Mouse (Mus musculus) urinary bladder, adult 2 months (tissue): ENCODE measurements around the gene Simc1. TPM values are rescaled to one million over a fixed set of nuclear protein-coding genes. Genes with fewer than 3 reads are reported as not detected.
"Not testable (repeated sequence)": the region's sequence is repeated elsewhere in the genome, so short reads cannot be mapped to it uniquely, and the experiment has no call there.

Experiments used
- DNase-seq: peaks from one replicate; pipeline ENCODE4 v3.0.0; 2022; ENCODE audit warnings: low spot score
- polyA plus RNA-seq: library from polyadenylated mRNA; depleted of rRNA; stranded (reverse); fragments of >200 nt; gene quantifications from 2 replicates; pipeline ENCODE4 v1.2.3, GENCODE M21; 2012; rRNA removed

The Simc1 gene
- polyA plus RNA-seq, result 5.4 and 5.8 TPM in 2 replicates

DNA sequence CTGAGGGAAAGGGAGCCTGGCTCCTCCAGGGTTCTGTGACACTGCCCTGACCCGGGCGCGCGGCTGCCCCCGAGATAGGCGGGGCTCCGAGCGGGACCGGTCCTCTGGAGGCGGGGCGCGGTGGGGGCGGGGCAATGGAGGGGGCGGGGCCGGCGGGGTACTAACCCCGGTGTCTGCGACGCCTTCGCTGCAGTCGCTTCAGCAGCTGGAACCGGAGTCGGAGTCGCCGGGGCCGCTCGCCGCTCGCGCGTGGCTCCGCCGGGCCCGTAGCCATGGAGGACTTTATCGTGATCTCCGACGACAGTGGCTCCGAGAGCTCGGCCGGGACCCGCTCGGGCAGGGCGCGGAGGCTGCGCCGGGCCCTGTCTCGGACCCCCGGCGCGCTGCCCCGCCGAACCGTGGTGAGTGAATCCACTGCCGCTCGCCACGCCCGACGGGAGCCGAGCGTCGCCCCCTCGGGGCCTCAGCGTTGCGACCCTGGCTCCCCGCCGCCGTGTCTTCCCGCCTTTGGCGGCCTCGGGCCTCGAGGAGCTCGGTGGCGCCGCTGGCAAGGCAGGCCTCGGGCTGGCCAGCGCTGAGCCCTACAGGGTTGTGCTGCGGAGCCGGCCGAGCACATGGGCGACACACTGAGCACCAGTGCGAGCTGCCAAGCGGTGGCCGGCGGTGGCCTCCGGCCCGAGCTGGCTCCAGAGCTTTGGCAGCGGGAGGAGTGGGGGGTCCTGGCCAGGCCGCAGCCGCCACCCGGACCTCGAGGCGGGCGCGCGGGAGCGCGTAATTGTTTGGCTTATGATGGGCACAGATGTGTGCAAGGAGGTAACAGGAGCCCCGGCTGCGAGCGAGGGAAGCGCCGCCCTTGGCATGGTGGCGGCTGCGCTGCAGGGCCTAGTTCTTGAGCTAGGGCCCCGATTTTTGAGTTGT, at the start of gene Simc1:
Gene Simc1, plus strand, starts transcription at position 176 of the 918 bp plus-strand sequence.
- peak; percentile 67 for DNase-seq

DNA sequence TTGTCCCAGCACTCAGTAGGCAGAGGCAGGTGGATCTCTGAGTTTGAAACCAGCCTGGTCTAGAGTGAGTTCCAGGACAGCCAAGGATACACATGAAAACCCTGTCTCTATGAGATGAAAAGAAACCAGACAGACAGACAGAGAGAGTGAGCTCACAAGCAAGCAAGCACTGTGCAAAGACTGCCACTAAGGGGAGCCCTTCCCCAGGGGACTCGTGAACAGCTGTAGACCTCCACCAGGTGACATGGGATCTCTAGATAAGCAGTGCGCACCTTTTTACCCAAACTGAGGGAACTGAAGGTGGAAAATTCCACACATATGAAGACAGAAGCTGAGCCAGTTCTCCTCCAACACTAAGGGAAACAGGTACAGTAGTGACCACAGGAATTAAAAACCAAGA, 46.5 kb upstream of the Simc1 start:
- no peak for DNase-seq

DNA sequence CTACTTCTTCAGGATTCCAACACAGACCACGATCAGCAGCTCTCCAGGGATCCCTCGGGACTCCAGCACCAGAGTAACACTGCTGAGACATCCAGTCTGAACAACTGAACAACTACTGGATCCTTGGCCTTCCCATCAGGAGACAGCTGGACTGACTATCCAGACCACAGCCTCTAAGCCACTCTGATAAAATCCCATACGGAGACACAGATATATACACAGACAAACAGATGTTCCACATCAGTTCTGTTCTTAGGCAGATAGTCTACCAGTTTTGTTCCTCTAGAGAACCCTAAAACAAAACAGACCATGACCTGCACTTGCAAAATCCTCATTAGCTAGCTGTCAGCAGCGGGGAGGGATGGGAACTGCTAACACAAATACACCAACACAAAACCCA, 44.3 kb upstream of the Simc1 start:
- DNase-seq, result no peak

DNA sequence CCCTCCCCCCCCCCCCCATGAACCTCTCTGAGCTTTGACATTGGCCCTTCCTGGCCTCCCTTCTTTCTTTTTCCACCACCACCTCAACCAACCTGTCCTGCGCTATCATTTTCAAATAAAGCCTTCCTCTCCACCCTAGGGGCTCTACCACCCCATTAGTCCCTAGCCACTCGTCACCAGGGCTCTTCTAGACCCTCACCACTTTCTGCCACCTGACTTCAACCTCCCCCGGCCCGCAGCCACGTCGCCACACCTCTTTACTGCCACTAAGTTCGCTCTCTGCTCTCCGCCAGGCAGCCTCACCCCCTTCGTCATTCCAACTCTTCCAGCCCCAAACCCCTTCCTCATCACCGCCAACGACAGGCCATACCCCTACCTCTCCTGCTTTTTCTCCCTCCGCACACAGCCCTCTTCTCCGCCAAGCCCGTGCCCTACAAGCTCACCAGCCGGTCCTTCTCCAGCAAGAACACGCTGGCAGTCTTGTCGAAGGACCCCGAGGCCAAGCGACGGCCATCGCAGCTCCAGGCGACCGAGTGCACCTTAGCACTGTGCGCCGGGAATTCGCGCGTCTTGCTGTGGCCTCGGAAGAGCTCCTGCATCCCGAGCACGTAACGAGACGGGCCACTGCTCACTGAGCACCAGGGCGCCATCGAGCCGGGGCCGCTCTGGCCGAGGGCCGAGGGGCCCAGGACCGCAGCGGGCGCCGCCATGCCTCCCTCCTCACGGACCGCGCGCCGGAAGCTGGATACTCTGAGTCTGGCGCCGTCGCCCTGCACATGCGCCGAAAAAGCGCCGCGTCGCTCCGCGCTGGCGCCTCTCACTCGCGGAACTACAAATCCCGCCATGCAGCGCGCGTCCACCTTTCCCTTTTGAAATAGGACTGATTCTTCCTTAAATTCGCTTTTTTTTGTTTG, 35.2 kb upstream of the Simc1 start, which contains the start of gene Thoc3:
Gene Thoc3, minus strand, starts transcription at position 752 of the 914 bp plus-strand sequence.
- peak; percentile 72 for DNase-seq

GRCm38 (mm10) chr13:54469012-54469354, 34.6 kb upstream of the Simc1 start:
- DNase-seq, result no peak

DNA sequence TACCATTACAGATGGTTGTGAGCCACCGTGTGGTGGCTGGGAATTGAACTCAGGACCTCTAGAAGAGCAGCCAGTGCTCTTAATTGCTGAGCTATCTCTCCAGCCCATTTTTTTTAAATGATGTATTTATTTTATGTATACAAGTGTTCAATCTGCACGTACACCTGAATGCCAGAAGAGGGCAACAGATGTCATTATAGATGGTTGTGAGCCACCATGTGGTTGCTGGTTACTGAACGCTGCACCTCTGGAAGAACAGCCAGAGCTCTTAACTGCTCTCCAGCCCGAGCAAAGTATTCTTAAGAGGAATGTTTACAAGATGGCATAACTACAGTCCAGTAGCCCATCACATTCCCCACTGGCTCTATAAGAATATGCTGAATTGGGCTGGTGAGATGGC, 31.6 kb upstream of the Simc1 start:
- no peak for DNase-seq

DNA sequence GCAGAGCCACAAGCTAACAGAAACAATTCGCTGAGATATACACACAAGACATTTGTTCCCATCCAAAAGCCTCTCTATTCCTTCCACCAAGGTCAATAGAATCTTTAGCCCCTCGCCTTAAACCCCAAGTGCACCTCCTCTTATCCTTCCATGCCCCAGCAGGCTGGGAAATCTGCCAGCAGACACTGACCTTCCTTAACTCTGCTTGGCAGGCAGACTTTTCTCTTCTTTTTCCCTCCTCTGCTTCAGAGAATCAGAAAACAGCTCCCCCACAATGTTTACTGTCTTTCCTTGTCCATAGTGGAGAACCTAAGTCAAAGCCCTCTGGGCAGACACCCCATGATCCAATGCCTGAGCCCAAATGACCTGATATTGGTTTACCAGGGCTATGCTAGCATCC, 28.6 kb upstream of the Simc1 start:
- DNase-seq, result no peak

DNA sequence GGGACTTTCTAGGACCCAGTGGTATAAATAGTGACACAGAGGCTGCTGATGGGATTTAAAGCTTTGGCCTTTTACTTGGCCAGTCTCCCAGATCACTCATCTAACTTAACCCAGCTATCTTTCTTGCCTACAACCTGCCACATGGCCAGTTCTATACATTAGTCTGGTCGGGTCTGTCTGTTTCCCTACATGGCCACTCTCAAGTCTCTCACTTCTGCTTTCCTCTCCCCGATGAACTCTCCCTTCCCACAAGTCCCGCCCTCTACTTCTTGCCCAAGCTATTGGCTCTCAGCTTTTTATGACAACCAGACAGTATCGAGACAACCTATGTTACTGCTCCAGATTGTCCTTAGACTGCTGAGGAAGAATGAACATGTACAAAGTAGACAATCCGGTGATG, 27.9 kb upstream of the Simc1 start:
- DNase-seq, result no peak

GRCm38 (mm10) chr13:54479286-54479685, 24.3 kb upstream of the Simc1 start:
- no peak for DNase-seq

- no peak for DNase-seq
Measured at GRCm38 (mm10) chr13:54481498-54481897, 22.1 kb upstream of the Simc1 start.

DNA sequence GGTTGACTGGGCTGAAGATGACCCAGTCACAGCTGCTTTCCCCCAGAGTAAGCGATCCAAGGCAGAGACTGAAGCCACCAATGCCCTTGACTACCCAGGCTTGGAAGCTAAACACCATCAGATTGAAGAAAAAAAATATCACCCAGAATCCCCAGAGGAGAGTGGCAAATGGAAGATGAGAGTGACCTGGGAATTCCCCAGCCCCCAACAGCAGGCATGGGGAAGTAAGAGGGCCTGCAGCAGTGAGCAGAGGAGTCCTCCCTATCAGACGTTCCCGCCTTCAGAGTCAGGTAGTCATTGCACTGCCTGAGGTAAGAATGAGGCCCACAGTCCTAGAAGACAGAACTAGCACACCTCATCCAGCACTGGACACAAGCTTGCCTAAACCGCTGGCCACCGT, 13.2 kb upstream of the Simc1 start:
- no peak for DNase-seq

- no peak for DNase-seq
Measured at GRCm38 (mm10) chr13:54491381-54491780, 12.2 kb upstream of the Simc1 start.

- not testable (repeated sequence) for DNase-seq
Measured at GRCm38 (mm10) chr13:54499551-54499950, 4.0 kb upstream of the Simc1 start.

DNA sequence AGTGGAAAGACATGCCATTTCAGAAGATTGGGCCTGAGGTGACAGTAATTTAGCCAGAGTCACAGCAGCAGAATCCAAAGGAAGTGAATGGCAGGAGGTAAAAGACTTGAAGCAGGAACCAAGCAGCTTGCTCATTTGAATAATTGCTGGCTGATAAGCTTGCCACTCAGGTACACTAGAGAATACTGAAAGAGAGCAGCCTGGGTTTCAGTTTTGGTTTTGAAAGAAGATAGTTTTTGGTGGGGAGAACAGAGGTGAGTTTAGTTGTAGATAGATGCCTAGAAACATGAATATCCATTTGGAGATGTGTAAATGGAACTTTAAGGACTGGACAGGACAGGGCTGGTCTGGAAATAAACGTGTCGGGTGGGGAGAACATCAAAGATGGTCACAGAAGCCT, 2.2 kb upstream of the Simc1 start:
- no peak for DNase-seq

DNA sequence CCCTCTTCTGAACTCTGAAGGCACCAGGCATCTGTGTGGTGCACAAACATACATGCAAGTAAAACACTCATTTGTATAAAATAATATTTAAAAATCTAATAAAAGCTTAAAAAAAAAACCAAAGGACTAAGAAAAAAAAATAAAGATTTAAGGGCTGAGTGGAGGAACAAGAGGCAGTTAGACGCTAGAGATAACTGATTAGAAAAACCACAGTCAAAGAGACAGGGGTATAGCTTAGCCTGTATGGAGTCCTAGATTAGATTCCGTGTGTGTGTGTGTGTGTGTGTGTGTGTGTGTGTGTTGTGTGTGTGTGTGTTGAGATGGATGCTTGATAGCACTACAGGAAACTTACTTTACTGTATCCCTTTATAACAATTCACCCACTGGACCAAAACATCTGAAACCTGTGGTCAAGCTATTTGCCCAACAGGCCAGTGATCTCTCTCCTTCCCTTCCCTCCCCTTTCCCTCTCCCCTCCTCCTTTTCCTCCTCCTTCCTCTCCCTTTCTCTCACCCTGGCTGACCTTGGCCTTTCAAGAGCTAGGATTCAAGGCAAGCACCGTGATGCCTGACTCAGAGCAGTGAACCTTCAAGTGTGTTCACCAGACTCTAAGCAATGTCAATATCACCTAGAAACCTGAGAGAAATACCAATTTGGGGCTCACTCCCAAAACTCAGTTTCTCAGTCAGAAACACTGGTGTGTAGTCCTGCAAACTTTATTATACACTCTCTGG, 1.5 kb upstream of the Simc1 start:
- DNase-seq, result no peak

DNA sequence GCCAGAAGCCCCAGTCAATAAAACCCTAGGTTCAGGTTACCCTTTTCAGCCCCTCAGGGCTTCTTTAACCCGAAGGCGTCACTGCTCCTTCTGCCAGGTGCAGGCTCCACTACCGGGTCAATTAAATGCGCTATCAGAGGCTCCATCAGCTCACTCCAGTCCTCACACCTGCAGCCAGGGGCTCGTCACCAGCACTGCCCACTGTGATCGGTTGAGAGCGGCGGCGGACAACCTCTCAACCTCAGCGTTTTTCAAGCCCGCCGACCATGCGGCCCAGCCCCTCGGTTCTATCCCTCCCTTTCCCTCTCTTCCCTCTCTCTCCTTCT, 338 bp upstream of the Simc1 start:
- no peak for DNase-seq

GRCm38 (mm10) chr13:54504611-54505260, 1.2 kb downstream of the Simc1 start:
- DNase-seq, result no peak

GRCm38 (mm10) chr13:54505920-54506319, 2.3 kb downstream of the Simc1 start:
- DNase-seq, result no peak

- DNase-seq, result no peak
Measured at GRCm38 (mm10) chr13:54520221-54520620, 16.6 kb downstream of the Simc1 start.

- DNase-seq, result no peak
Measured at GRCm38 (mm10) chr13:54521181-54521580, 17.6 kb downstream of the Simc1 start.

DNA sequence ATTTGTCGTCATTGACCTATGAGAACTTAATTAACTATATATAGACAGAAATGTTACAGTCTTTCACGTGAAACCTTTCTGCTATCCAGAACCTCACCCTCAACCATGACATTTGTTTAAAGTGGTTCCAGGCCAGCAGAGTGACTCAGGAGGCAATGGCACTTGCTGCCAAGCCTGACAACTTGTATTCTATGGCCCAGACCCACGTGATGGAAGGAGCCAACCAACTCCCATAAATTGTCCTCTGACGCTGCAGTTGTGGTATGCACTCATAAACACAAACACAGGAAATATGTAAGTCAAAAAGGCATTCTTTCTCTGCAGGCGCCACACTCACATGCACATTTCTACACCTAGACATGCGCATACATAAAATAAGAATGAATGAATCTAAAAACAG, 23.6 kb downstream of the Simc1 start:
- DNase-seq, result no peak

DNA sequence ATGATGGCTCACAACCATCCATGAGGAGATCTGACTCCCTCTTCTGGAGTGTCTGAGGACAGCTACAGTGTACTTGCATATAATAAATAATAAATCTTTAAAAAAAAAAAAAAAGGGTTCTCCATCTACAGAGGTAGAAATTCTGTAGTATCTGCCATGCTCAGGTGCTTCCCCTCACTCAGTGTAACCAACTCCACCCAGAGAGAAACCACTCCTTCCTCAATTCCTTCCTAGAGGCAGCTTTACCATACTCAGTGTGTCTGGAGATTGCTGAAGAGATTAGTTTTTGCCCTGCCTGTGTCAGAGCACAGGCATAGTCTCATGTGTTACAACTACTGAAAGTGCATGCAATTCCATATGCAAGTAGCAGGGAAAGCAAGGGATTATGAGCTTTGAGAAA, 28.6 kb downstream of the Simc1 start:
- no peak for DNase-seq
